17 mouse cellular contexts compared by ENCODE assay signal in genomic region chr11:25853032-25853431, GRCm38 (mm10).
DNase-seq lines count a peak whose midpoint lies in the region; ATAC-seq lines count a peak whose summit lies in the region.
"Had no signal": no experiment of that assay in that cellular context is flagged by ENCODE, and none has a peak within 500 bp of the region (broad histone marks: within the 10 kb centered on the region; RNA-seq: fewer than 3 reads in every experiment).

No protein-coding gene starts in this region.

- no peak overlapping the region for H3K4me3 ChIP-seq in forebrain, embryonic 16.5 days (replicated peaks; ENCODE audit: low read length)
- no peak overlapping the region for H3K4me3 ChIP-seq in neural tube, embryonic 14.5 days (ENCODE audit: low read depth, low read length)
- H3K4me3 ChIP-seq: embryonic facial prominence, embryonic 15.5 days; heart, adult 2 months had no signal

- H3K4me1 ChIP-seq in forebrain, embryonic 16.5 days (replicated peaks; ENCODE audit: control insufficient read depth, insufficient read depth, low read length), result peaks cover 39% of the 10 kb centered on the region
- peaks cover 28% of the 10 kb centered on the region for H3K4me1 ChIP-seq in neural tube, embryonic 14.5 days (ENCODE audit: control insufficient read depth, insufficient read depth, low read length)
- H3K4me1 ChIP-seq: embryonic facial prominence, embryonic 15.5 days had no signal

- no peaks in the 10 kb centered on the region for H3K9me3 ChIP-seq in forebrain, embryonic 16.5 days (ENCODE audit: control insufficient read depth, low read length)
- H3K9me3 ChIP-seq in neural tube, embryonic 14.5 days (ENCODE audit: control insufficient read depth, low read length), result no peaks in the 10 kb centered on the region
- H3K9me3 ChIP-seq: embryonic facial prominence, embryonic 15.5 days; G1E had no signal

- DNase-seq in layer of hippocampus, adult 18-20 months (ENCODE audit: low spot score in 2 of 2), result peak; percentile 61 to 81
- DNase-seq in layer of hippocampus, adult 9-10 months (ENCODE audit: low spot score), result no peak
- peak; percentile 60 to 75 for DNase-seq in layer of hippocampus, postnatal 14 days (ENCODE audit: low spot score in 2 of 2)
- no peak for DNase-seq in kidney, adult 18-20 months
- no peak for DNase-seq in heart, adult 8-10 months (ENCODE audit: low spot score)
- no peak for DNase-seq in kidney, adult 9 months
- DNase-seq: B cell, adult 2 months; cerebellum, adult 9-11 months; heart, adult 2 months; kidney, postnatal 14 days; liver, postnatal 0 days; thymus, adult 2 months had no signal

- ATAC-seq in forebrain, embryonic 16.5 days, result peak; percentile 63
- ATAC-seq in neural tube, embryonic 14.5 days (ENCODE audit: low read depth), result peak; percentile 32; the same call in 1 of the 2 replicates
- ATAC-seq: liver, postnatal 0 days had no signal

- H3K36me3 ChIP-seq in forebrain, embryonic 16.5 days (ENCODE audit: control insufficient read depth, insufficient read depth), result no peaks in the 10 kb centered on the region
- no peaks in the 10 kb centered on the region for H3K36me3 ChIP-seq in neural tube, embryonic 14.5 days (ENCODE audit: control insufficient read depth, insufficient read depth, low read length)
- H3K36me3 ChIP-seq: embryonic facial prominence, embryonic 15.5 days; G1E had no signal

- no peaks in the 10 kb centered on the region for H3K27me3 ChIP-seq in forebrain, embryonic 16.5 days (replicated peaks; ENCODE audit: control insufficient read depth, insufficient read depth, low read length)
- H3K27me3 ChIP-seq in neural tube, embryonic 14.5 days (ENCODE audit: control insufficient read depth, insufficient read depth, low read length), result no peaks in the 10 kb centered on the region
- H3K27me3 ChIP-seq: embryonic facial prominence, embryonic 15.5 days had no signal

- H3K4me2 ChIP-seq in forebrain, embryonic 16.5 days (ENCODE audit: low read length), result peak overlapping the region; percentile 18; the same call in 1 of the 2 replicates
- H3K4me2 ChIP-seq in neural tube, embryonic 14.5 days (ENCODE audit: low read depth, low read length), result no peak overlapping the region
- H3K4me2 ChIP-seq: embryonic facial prominence, embryonic 15.5 days had no signal

- 9% methylated on average over 5 of the region's 5 CpGs for WGBS in forebrain, embryonic 16.5 days
- 20% methylated on average over 5 of the region's 5 CpGs for WGBS in neural tube, embryonic 14.5 days

- H3K27ac ChIP-seq in forebrain, embryonic 16.5 days (ENCODE audit: low read length), result peak overlapping the region; percentile 84
- H3K27ac ChIP-seq in neural tube, embryonic 14.5 days (ENCODE audit: low read depth, low read length), result peak overlapping the region; percentile 73
- H3K27ac ChIP-seq: embryonic facial prominence, embryonic 15.5 days; heart, adult 2 months; macrophage had no signal

- 0 out of 2 replicates have a peak overlapping the region, but pooled peaks have one; percentile 15 for H3K9ac ChIP-seq in forebrain, embryonic 16.5 days (replicated peaks; ENCODE audit: low read depth, low read length)
- H3K9ac ChIP-seq in neural tube, embryonic 14.5 days (replicated peaks; ENCODE audit: low read depth, low read length), result 0 out of 2 replicates have a peak overlapping the region, but pooled peaks have one; percentile 21
- H3K9ac ChIP-seq: embryonic facial prominence, embryonic 15.5 days; liver, postnatal 0 days had no signal

Comparison
In these comparisons a context has a peak if more than half of its experiments do, and no peak if none do; other contexts are left out.
1. DNase-seq: peak in layer of hippocampus, adult 18-20 months (2 of 2) and layer of hippocampus, postnatal 14 days (2 of 2); none in layer of hippocampus, adult 9-10 months (single experiment), kidney, adult 18-20 months (single experiment), heart, adult 8-10 months (single experiment) and kidney, adult 9 months (single experiment).